Mouse (Mus musculus) ES-E14 (cell line): ENCODE measurements at regions not wholly inside any gene's neighbourhood (a gene's known extent, or its start where the extent isn't known, plus 50 kb on each side); places are given as distances from the start of the nearest gene placed in this dataset.

Source experiments
- DNase-seq: peaks from one replicate; pipeline ENCODE4 v3.0.0-alpha.2; 2013; ENCODE audit warnings: low read depth, low spot score
- H3K27ac ChIP-seq: 2 replicates; pipeline ENCODE4 v1.5.1; 2012; ENCODE audit warnings: low read depth, mild to moderate bottlenecking, low read length, moderate library complexity, mixed read lengths; ENCODE audit not compliant: poor library complexity, insufficient read depth, severe bottlenecking
- H3K36me3 ChIP-seq: 2 replicates; pipeline ENCODE4 v1.6.1; 2012; ENCODE audit warnings: mild to moderate bottlenecking, low read length, moderate library complexity, mixed read lengths; ENCODE audit not compliant: control insufficient read depth, poor library complexity, insufficient read depth, severe bottlenecking
- H3K4me1 ChIP-seq, 2 experiments: fragments of 150-350 bp in 1 of 2; sonication (generic) in 1 of 2; 2 replicates each; pipeline ENCODE4 v1.6.1; 2012; ENCODE audit warnings: low read length in 2 of 2, mild to moderate bottlenecking in 1 of 2, mixed read lengths in 1 of 2; ENCODE audit not compliant: control insufficient read depth in 2 of 2, insufficient read depth in 2 of 2, poor library complexity in 1 of 2
- H3K4me3 ChIP-seq, 2 experiments: fragments of 150-350 bp in 1 of 2; sonication (generic) in 1 of 2; 2 replicates each; pipeline ENCODE4 v1.5.1; 2012; ENCODE audit warnings: low read length in 2 of 2, low read depth in 1 of 2, mild to moderate bottlenecking in 1 of 2, mixed read lengths in 1 of 2; ENCODE audit not compliant: insufficient read depth in 1 of 2, poor library complexity in 1 of 2, severe bottlenecking in 1 of 2
- H3K9ac ChIP-seq: 2 replicates; pipeline ENCODE4 v1.6.1; 2012; ENCODE audit warnings: low read depth, mild to moderate bottlenecking, low read length, mixed read lengths; ENCODE audit not compliant: poor library complexity, insufficient read depth, severe bottlenecking
- H3K9me3 ChIP-seq: fragments of 150-350 bp; sonication (generic); 2 replicates; pipeline ENCODE4 v1.6.1; 2012; ENCODE audit warnings: low read depth, mild to moderate bottlenecking, low read length; ENCODE audit not compliant: control insufficient read depth, insufficient read depth
- CHD2 ChIP-seq: IDR thresholded peaks from 2 replicates; pipeline ENCODE4 v1.6.1; 2014; ENCODE audit warnings: mild to moderate bottlenecking, low read depth, low read length, inconsistent platforms
- HCFC1 ChIP-seq: IDR thresholded peaks from 2 replicates; pipeline ENCODE4 v1.6.1; 2012; ENCODE audit warnings: low read length, inconsistent platforms, borderline replicate concordance; ENCODE audit not compliant: insufficient read depth
- MAFK ChIP-seq: IDR thresholded peaks from 2 replicates; pipeline ENCODE4 v1.6.1; 2014; ENCODE audit warnings: mild to moderate bottlenecking, low read depth, low read length, inconsistent platforms; ENCODE audit not compliant: insufficient read depth
- ZC3H11A ChIP-seq: IDR thresholded peaks from 2 replicates; pipeline ENCODE4 v1.6.1; 2012; ENCODE audit warnings: low read depth, mild to moderate bottlenecking, inconsistent platforms, low read length, borderline replicate concordance
- ZNF384 ChIP-seq: IDR thresholded peaks from 2 replicates; pipeline ENCODE4 v1.6.1; 2012; ENCODE audit warnings: low read depth, low read length, inconsistent platforms
- in situ Hi-C, 2 experiments: fragments of 600-800 bp; cut with MboI; formaldehyde crosslinking; loops; one replicate each; pipeline ENCODE4 v1.15.1; 2025; ENCODE audit warnings: low sequenced_read_pairs in 2 of 2, inconsistent platforms in 1 of 2; ENCODE audit not compliant: unreplicated experiment in 2 of 2

DNA sequence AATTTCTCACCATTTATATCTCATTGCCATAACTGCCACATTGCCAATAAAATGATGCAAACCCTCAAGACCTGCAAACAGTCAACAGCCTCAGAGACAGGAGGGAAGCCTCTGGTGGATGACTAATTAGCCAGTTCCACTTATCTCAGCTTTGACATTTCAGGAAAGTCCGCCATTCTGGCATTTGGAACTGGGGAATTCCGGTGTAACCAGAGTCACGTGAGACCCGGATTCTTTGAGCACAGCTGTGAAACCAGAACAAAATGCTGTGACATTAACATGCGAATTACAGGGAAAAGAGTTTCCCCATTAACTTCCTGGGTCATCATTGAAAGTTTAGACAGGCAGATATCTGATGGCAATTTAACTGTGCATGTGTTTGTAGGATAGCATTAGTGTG is 190.7 kb upstream of the P2ry1 start:
- in situ Hi-C loops: no loop called here
- no peak overlapping the region for H3K27ac ChIP-seq
- peak; percentile 9 for DNase-seq

DNA sequence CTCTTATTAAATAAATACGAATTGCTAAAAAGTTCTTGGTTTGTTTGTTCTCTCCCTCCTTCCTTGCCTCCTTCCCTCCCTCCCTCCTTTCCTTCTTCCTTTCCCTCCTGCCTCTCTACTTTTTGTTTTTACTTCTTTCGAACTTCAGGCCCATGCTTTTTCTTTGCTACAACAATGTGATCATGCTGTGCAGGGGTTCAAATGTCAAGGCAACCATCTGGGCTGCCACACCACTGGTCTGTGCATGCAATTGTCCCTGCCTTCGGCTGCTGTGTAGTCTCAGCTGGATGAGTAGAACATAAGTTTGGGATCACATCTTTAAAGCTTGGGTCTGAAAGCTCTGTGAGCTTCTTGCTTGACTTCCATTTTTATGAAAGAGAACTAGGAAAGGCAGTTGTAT is 189.1 kb upstream of the P2ry1 start:
- 0 out of 2 replicates have a peak overlapping the region, but pooled peaks have one; percentile 22 for H3K27ac ChIP-seq
- H3K4me1 ChIP-seq: no peaks in the 10 kb centered on the region; a peak in 1 of 4 replicates
- no peak overlapping the region for H3K4me3 ChIP-seq
- H3K9me3 ChIP-seq: no peaks in the 10 kb centered on the region
- TF ChIP-seq HCFC1 (no peak), ZNF384 (no peak), ZC3H11A (no peak), MAFK (no peak), CHD2 (no peak)
- no peak for DNase-seq
- no peaks in the 10 kb centered on the region for H3K36me3 ChIP-seq
- in situ Hi-C loops: no loop called here
- no peak overlapping the region for H3K9ac ChIP-seq

More for the DNA sequence above, 190.7 kb upstream of the P2ry1 start:
- H3K36me3 ChIP-seq: no peaks in the 10 kb centered on the region
- TF ChIP-seq HCFC1 (no peak), ZNF384 (no peak), CHD2 (no peak), ZC3H11A (no peak), MAFK (no peak)
- H3K9me3 ChIP-seq: no peaks in the 10 kb centered on the region
- H3K4me1 ChIP-seq: no peaks in the 10 kb centered on the region; a peak in 1 of 4 replicates
- no peak overlapping the region for H3K4me3 ChIP-seq
- H3K9ac ChIP-seq: no peak overlapping the region

GRCm38 (mm10) chr3:60819684-60820281 is 182.8 kb upstream of the P2ry1 start:
- Histone ChIP-seq H3K27ac (no peak overlapping the region), H3K4me1 (no peaks in the 10 kb centered on the region), H3K9me3 (no peaks in the 10 kb centered on the region), H3K36me3 (no peaks in the 10 kb centered on the region), H3K9ac (no peak overlapping the region), H3K4me3 (no peak overlapping the region)
- in situ Hi-C loops: no loop called here
- TF ChIP-seq HCFC1: no peak
- no peak for DNase-seq

DNA sequence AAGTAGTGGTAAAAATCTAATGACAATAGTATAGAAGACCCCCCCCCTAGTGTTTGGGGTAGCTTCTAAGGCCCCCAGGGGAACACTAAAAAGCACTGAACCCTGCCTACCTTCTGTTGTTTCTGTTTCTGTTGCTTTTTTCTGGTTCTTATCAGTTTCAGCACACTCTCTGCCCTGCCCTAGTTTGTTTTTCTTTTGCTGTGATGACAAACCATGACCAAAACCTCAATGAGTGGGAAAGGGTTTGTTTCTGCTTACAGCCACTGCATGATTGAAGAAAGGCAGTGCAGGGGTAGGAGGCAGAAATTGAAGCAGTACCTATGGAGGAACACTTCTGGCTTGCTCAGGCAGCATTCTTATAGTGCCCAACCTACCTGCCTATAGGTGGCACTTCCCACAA is 181.1 kb upstream of the P2ry1 start:
- Histone ChIP-seq H3K27ac (no peak overlapping the region), H3K9ac (no peak overlapping the region), H3K4me3 (no peak overlapping the region), H3K36me3 (no peaks in the 10 kb centered on the region), H3K9me3 (no peaks in the 10 kb centered on the region), H3K4me1 (no peaks in the 10 kb centered on the region)
- in situ Hi-C loops: no loop called here
- DNase-seq: no peak
- TF ChIP-seq ZC3H11A: no peak
- TF ChIP-seq CHD2: no peak
- TF ChIP-seq MAFK: no peak
- TF ChIP-seq HCFC1: no peak
- no peak for TF ChIP-seq ZNF384

- Histone ChIP-seq H3K9ac (no peak overlapping the region), H3K36me3 (no peaks in the 10 kb centered on the region), H3K27ac (no peak overlapping the region), H3K9me3 (no peaks in the 10 kb centered on the region), H3K4me1 (no peaks in the 10 kb centered on the region), H3K4me3 (no peak overlapping the region)
- in situ Hi-C loops: no loop called here
- no peak for DNase-seq
- TF ChIP-seq CHD2 (no peak), MAFK (no peak), HCFC1 (no peak), ZC3H11A (no peak), ZNF384 (no peak)
Measured at GRCm38 (mm10) chr3:60826759-60827158, 175.8 kb upstream of the P2ry1 start.
